Mouse (Mus musculus) hindbrain, embryonic 14.5 days (tissue): ENCODE measurements around the gene Trem2. TPM values are rescaled to one million over a fixed set of nuclear protein-coding genes. Genes with fewer than 3 reads are reported as not detected.

Experiments used
- ATAC-seq: fragments of 200-750 bp; cut with Nextera tagmentation; 2 replicates; pipeline ENCODE4 v1.8.0; 2017; ENCODE audit warnings: moderate number of reproducible peaks, mild to moderate bottlenecking, moderate TSS enrichment, moderate library complexity; ENCODE audit not compliant: low FRiP score
- DNase-seq: peaks from one replicate; pipeline ENCODE4 v3.0.0-alpha.2; 2015; ENCODE audit warnings: low spot score
- H3K27ac ChIP-seq: fragments of 300-500 bp; sonication (generic); 2 replicates; pipeline ENCODE4 v1.5.1; 2014; ENCODE audit warnings: mild to moderate bottlenecking, moderate library complexity
- H3K27me3 ChIP-seq: fragments of 300-500 bp; sonication (generic); 2 replicates; pipeline ENCODE4 v1.6.1; 2014; ENCODE audit warnings: mild to moderate bottlenecking, low read length, mixed read lengths; ENCODE audit not compliant: control insufficient read depth, insufficient read depth
- H3K36me3 ChIP-seq: fragments of 300-500 bp; sonication (generic); replicated peaks from 2 replicates; pipeline ENCODE4 v1.6.1; 2014; ENCODE audit not compliant: control insufficient read depth, insufficient read depth
- H3K4me1 ChIP-seq: fragments of 300-500 bp; sonication (generic); replicated peaks from 2 replicates; pipeline ENCODE4 v1.6.1; 2014; ENCODE audit warnings: antibody characterized with exemption, low read length, mixed read lengths; ENCODE audit not compliant: control insufficient read depth, insufficient read depth
- H3K4me2 ChIP-seq: fragments of 300-500 bp; sonication (generic); replicated peaks from 2 replicates; pipeline ENCODE4 v1.6.1; 2014; ENCODE audit warnings: mild to moderate bottlenecking, moderate library complexity
- H3K4me3 ChIP-seq: fragments of 300-500 bp; sonication (generic); replicated peaks from 2 replicates; pipeline ENCODE4 v1.5.1; 2014; ENCODE audit warnings: mild to moderate bottlenecking, low read length
- H3K9ac ChIP-seq: fragments of 300-500 bp; sonication (generic); 2 replicates; pipeline ENCODE4 v1.6.1; 2014
- H3K9me3 ChIP-seq: fragments of 300-500 bp; sonication (generic); 2 replicates; pipeline ENCODE4 v1.6.1; 2016; ENCODE audit warnings: low read length; ENCODE audit not compliant: control insufficient read depth
- WGBS: fragments of 180-500 bp; shearing (Covaris S2); extraction: QIAGEN DNeasy Blood & Tissue Kit; methylation state at CpG from one replicate; pipeline ENCODE4 v1.1.7; 2014; 5-methylcytosine and 5-hydroxymethylcytosine counted together
- polyA plus RNA-seq: library from polyadenylated mRNA; unstranded; fragments of >200 nt; fragmentation: Nextera tagmentation; extraction: Ambion mirVana; gene quantifications from 2 replicates; pipeline ENCODE4 v1.2.1, GENCODE M21; 2014

The Trem2 gene
- polyA plus RNA-seq, 1 experiment from 2014 or later = 4.0 TPM

DNA sequence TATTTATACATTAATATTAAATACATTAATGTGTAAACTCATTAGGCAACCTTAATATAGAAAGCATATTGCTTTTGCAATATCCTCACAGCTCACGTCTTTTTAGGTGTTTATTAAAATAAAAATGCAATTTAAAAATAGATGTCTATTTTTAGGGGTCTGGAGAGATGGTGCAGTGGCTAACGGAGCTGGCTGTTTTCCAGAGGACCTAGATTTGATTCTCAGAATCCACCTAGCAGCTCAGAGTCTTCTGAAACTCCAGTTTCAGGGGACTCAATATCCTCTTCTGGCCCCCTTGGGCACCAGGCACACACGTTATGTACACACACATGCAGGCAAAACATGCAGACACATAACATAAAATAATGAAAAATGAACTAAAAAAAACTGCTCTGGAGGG is 16.1 kb downstream of the Trem2 start:
- H3K36me3 ChIP-seq = no peaks in the 10 kb centered on the region
- 83% methylated on average over 3 of the region's 3 CpGs for WGBS
- no peak overlapping the region for H3K4me3 ChIP-seq
- H3K4me2 ChIP-seq = no peak overlapping the region
- no peak overlapping the region for H3K27ac ChIP-seq
- no peak for ATAC-seq
- no peaks in the 10 kb centered on the region for H3K9me3 ChIP-seq
- H3K4me1 ChIP-seq = no peaks in the 10 kb centered on the region; the same call in 1 of the 2 replicates
- H3K27me3 ChIP-seq = no peaks in the 10 kb centered on the region
- no peak for DNase-seq
- no peak overlapping the region for H3K9ac ChIP-seq

DNA sequence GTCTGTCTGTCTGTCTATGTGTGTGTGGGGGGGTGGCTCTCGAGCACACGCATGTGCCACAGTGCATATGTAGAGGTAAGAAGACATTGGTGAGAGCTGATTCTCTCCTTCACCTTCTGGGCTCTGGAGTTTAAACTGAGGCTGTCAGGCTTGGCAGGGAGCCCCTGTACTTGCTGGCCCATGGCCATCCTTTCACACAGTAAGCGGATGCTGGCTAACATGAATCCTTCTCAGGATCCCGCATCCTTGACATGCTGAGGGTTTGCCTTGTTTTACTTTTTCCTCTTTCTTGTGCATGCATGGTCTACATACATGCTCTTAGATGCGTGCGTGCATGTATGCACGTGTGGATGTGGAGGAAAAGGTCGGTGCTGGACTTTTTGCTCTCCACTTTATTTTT is 16.8 kb downstream of the Trem2 start:
- H3K27ac ChIP-seq = no peak overlapping the region
- 90% methylated on average over 8 of the region's 8 CpGs for WGBS
- DNase-seq (peak; percentile 50), ATAC-seq (no peak)
- H3K4me1 ChIP-seq = no peaks in the 10 kb centered on the region; the same call in 1 of the 2 replicates
- no peak overlapping the region for H3K4me2 ChIP-seq
- no peaks in the 10 kb centered on the region for H3K27me3 ChIP-seq
- H3K9me3 ChIP-seq = no peaks in the 10 kb centered on the region
- H3K4me3 ChIP-seq = no peak overlapping the region
- no peaks in the 10 kb centered on the region for H3K36me3 ChIP-seq
- H3K9ac ChIP-seq = no peak overlapping the region

DNA sequence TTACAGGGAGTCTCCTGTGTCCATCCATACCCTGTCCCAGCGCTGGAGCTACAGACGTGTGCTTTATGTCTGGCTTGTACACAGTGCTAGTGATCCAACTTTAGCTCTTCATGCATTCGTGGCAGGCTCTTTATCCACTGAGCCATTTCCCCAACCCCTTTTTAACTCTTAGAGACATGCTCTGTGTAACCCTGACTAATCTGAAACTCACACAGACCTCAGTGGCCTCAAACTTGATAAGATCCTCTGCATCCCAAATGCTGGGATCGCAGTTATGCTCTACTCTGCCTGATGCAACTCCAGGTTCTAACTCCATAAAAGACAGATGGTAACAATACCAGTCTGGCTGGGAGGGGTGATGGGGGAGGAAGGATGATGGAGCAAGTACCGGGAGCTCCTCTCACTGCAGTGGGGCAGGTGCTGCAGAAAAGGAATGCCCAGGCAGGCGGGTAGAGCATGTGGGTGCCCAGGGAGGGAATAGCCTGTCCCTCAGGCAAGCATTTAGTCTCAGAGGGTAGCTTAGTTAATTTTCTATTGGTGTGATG is 17.3 kb downstream of the Trem2 start:
- Histone ChIP-seq H3K9me3 (no peaks in the 10 kb centered on the region), H3K27me3 (no peaks in the 10 kb centered on the region), H3K27ac (no peak overlapping the region), H3K4me1 (no peaks in the 10 kb centered on the region; the same call in 1 of the 2 replicates), H3K4me2 (no peak overlapping the region), H3K9ac (no peak overlapping the region), H3K4me3 (no peak overlapping the region), H3K36me3 (no peaks in the 10 kb centered on the region)
- no peak for ATAC-seq
- WGBS = 76% methylated on average over 6 of the region's 6 CpGs
- no peak for DNase-seq

DNA sequence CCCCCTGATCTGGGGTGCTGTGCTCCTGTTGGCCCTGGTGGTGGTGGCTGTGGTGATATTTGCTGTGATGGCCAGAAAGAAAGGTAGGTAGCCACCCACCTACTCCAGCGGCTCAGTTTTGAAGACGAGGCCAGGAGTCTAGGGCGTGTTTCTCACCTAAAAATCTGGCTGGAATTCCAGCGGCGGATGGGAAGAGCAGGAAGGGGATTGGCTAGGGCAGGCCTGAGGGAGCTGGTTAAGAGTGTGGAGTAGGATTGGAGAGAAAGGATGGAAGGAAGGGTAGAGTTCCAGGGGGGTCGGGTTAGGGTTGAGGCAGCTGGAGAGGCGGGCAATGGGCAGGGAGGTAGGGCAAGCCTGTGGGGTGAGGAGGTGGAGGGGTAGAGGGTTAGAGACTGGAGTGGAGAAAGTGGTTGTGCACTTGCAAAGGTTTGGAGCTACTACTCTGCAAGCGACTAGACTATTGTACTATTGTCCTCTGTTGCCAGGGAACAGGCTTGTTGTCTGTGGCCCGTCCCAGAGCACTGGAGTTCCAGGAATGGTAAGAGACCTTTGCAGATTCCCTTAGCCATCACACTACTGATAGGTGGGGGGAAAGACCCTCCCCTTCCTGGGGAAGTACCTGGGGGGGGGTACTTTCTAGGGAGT is 19.4 kb downstream of the Trem2 start:
- Histone ChIP-seq H3K36me3 (no peaks in the 10 kb centered on the region), H3K4me3 (no peak overlapping the region), H3K4me1 (no peaks in the 10 kb centered on the region; the same call in 1 of the 2 replicates), H3K9me3 (no peaks in the 10 kb centered on the region), H3K27ac (no peak overlapping the region), H3K9ac (no peak overlapping the region), H3K4me2 (no peak overlapping the region), H3K27me3 (no peaks in the 10 kb centered on the region)
- ATAC-seq (no peak), DNase-seq (no peak)
- 67% methylated on average over 9 of the region's 9 CpGs for WGBS

DNA sequence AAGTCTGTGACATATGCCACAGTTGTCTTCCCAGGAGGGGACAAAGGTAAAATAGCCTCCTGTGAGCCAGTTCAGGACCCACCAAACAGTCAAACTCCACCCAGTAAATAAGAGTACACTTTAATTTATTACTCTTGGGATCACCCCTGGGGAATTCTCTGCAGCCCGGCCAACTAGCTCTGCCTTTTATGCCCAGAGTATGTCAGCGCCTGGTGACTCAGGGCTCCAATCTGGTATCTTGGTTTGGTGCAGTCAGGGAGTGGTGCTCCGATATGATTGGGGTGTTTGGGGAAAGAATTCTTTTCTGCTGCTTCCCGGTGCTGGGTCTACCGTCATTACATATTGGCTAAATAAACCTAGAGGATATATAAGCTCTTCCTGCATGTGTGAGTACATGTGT is 20.6 kb downstream of the Trem2 start:
- WGBS = 90% methylated on average over 5 of the region's 5 CpGs
- DNase-seq = no peak
- H3K27ac ChIP-seq = no peak overlapping the region
- no peaks in the 10 kb centered on the region; the same call in 1 of the 2 replicates for H3K4me1 ChIP-seq
- H3K9me3 ChIP-seq = no peaks in the 10 kb centered on the region
- H3K27me3 ChIP-seq = no peaks in the 10 kb centered on the region
- ATAC-seq = no peak
- no peaks in the 10 kb centered on the region for H3K36me3 ChIP-seq
- no peak overlapping the region for H3K4me2 ChIP-seq
- H3K9ac ChIP-seq = no peak overlapping the region
- no peak overlapping the region for H3K4me3 ChIP-seq

DNA sequence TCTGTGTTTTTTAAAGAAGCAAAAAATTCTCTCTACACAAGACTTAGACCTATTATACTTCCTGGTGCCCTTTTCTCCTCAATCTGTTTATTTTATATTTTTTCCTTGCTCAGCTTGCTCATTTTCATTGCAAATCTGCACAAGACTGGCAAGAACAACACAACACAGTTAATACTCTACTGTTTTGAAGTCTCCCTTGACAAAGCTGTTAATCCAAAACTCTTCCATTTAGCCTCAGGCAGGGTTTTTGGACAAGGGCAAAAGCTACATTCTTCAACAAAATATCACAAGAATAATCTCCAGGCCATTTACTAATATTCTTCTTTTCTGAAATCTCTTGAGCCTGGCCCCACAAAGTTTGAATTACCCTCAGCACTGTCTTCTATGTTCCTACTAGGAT is 25.4 kb downstream of the Trem2 start:
- Histone ChIP-seq H3K9me3 (no peaks in the 10 kb centered on the region), H3K4me1 (no peaks in the 10 kb centered on the region), H3K27me3 (no peaks in the 10 kb centered on the region), H3K9ac (no peak overlapping the region), H3K27ac (no peak overlapping the region), H3K4me2 (no peak overlapping the region), H3K36me3 (no peaks in the 10 kb centered on the region), H3K4me3 (no peak overlapping the region)
- no peak for DNase-seq
- ATAC-seq = no peak

DNA sequence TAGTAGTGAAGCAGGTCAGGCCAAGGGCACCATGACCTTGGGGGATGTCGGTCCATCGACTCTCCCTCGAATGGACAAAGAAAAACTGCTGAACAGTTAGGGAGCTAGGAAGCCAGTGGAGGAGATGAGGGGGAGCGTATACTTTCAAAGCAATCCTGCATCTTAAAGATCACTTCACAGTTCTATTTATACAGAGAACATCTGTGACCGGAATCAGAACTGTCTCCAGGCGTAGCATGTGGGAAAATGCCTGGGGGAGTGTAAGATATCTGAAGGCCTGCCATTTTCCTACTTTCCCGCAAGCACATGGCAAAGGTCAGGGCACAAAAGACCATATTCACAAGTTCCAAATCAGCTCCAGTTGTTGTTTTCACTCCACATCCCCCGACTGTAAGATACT is 26.8 kb downstream of the Trem2 start:
- Histone ChIP-seq H3K4me1 (no peaks in the 10 kb centered on the region), H3K4me2 (no peak overlapping the region), H3K9ac (no peak overlapping the region), H3K4me3 (no peak overlapping the region), H3K36me3 (no peaks in the 10 kb centered on the region), H3K27ac (no peak overlapping the region), H3K9me3 (no peaks in the 10 kb centered on the region), H3K27me3 (no peaks in the 10 kb centered on the region)
- no peak for ATAC-seq
- DNase-seq = no peak
- whole genome bisulfite sequencing = 86% methylated on average over 8 of the region's 8 CpGs

DNA sequence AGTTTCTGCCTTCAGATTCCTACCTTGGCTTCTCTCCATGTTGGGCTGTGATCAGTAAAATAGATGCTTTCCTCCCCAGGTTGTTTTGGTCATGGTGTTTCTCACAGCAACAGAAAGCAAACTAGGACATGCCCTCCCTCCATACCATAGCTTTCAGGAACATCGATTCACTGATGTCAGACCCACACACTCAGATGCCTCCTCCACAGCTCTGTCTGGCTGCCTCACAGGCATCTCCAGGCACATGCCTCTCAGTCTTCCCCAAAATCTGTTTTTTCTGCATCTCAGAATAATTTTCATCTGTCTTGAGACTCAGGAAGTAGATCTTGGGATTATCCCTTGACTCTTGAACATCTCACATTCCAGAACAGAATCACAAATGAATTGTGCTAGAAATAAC is 29.9 kb downstream of the Trem2 start:
- no peaks in the 10 kb centered on the region for H3K27me3 ChIP-seq
- no peak overlapping the region for H3K4me3 ChIP-seq
- DNase-seq = no peak
- no peak overlapping the region for H3K4me2 ChIP-seq
- no peaks in the 10 kb centered on the region for H3K4me1 ChIP-seq
- no peak overlapping the region for H3K9ac ChIP-seq
- no peaks in the 10 kb centered on the region for H3K9me3 ChIP-seq
- H3K27ac ChIP-seq = no peak overlapping the region
- H3K36me3 ChIP-seq = no peaks in the 10 kb centered on the region
- no peak for ATAC-seq
- 96% methylated on average over 1 of the region's 1 CpGs for WGBS

DNA sequence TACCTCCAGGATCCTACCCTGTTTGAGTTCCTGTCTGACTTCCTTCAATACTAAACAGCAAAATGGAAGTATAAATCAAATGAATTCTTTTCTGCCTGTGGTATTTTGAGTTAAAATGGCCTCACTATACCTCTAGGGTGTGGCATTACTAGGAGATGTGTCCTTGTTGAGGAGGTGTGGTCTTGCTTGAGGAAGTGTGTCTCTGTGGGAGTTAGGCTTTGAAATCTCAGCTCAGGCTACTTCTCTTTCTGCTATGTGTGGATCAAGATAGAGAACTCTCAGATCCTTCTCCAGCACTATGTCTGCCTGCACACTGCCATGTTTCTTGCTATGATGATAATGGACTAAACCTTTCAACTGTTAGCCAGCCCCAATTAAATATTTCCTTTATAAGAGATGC is 32.8 kb downstream of the Trem2 start:
- Histone ChIP-seq H3K9me3 (no peaks in the 10 kb centered on the region), H3K4me2 (no peak overlapping the region), H3K27ac (no peak overlapping the region), H3K4me3 (no peak overlapping the region), H3K4me1 (no peaks in the 10 kb centered on the region), H3K36me3 (no peaks in the 10 kb centered on the region), H3K27me3 (no peaks in the 10 kb centered on the region), H3K9ac (no peak overlapping the region)
- ATAC-seq = no peak
- no peak for DNase-seq
